Mouse (Mus musculus) small intestine, adult 2 months (tissue): ENCODE results near the gene 1700123L14Rik. TPM values are rescaled to one million over a fixed set of nuclear protein-coding genes. Genes with fewer than 3 reads are reported as not detected.
"Not testable (repeated sequence)": the region's sequence is repeated elsewhere in the genome, so short reads cannot be mapped to it uniquely, and the experiment has no call there.

Experiments
- H3K27ac ChIP-seq: fragments of 200-500 bp; 2 replicates; pipeline ENCODE4 v1.5.1; 2012; ENCODE audit warnings: low read depth, low read length, control low read depth, inconsistent platforms; ENCODE audit not compliant: insufficient read depth
- H3K27me3 ChIP-seq: fragments of 200-500 bp; 2 replicates; pipeline ENCODE4 v1.6.1; 2012; ENCODE audit warnings: mild to moderate bottlenecking, moderate library complexity, low read length, inconsistent platforms; ENCODE audit not compliant: control insufficient read depth, insufficient read depth
- H3K36me3 ChIP-seq: fragments of 200-500 bp; 2 replicates; pipeline ENCODE4 v1.6.1; 2012; ENCODE audit warnings: mild to moderate bottlenecking, low read length, control low read depth, inconsistent platforms; ENCODE audit not compliant: control insufficient read depth, insufficient read depth
- H3K4me1 ChIP-seq: fragments of 200-500 bp; 2 replicates; pipeline ENCODE4 v1.6.1; 2012; ENCODE audit warnings: low read length, inconsistent platforms, mixed read lengths; ENCODE audit not compliant: control insufficient read depth, insufficient read depth, insufficient read length
- H3K4me3 ChIP-seq: fragments of 200-500 bp; 2 replicates; pipeline ENCODE4 v1.5.1; 2012; ENCODE audit warnings: low read depth, mild to moderate bottlenecking, control low read depth, inconsistent platforms, low read length, moderate library complexity
- CTCF ChIP-seq: fragments of 200-500 bp; IDR thresholded peaks from 2 replicates; pipeline ENCODE4 v1.5.1; 2012; ENCODE audit warnings: low read depth, mild to moderate bottlenecking, control low read depth, inconsistent platforms, low read length, moderate library complexity, mixed read lengths; ENCODE audit not compliant: insufficient replicate concordance, insufficient read length; ENCODE audit errors: extremely low read depth
- POLR2A ChIP-seq: fragments of 200-500 bp; IDR thresholded peaks from 2 replicates; pipeline ENCODE4 v1.6.1; 2012; ENCODE audit warnings: low read depth, mild to moderate bottlenecking, control low read depth, inconsistent platforms, low read length, moderate library complexity
- WGBS: fragments of 180-500 bp; shearing (Covaris S2); methylation state at CpG from one replicate; pipeline ENCODE4 v1.1.7; 2018; 5-methylcytosine and 5-hydroxymethylcytosine counted together
- polyA plus RNA-seq: library from polyadenylated mRNA; depleted of rRNA; stranded (reverse); fragments of >200 nt; gene quantifications from 2 replicates; pipeline ENCODE4 v1.2.3, GENCODE M21; 2012; rRNA removed

The 1700123L14Rik gene
- not detected in 2 replicates for polyA plus RNA-seq

GRCm38 (mm10) chr6:96165818-96166379 lies at the start of gene 1700123L14Rik:
Gene 1700123L14Rik (minus strand): TSS chr6:96166243.
- Histone ChIP-seq H3K4me1 (no peaks in the 10 kb centered on the region), H3K27me3 (no peaks in the 10 kb centered on the region), H3K36me3 (no peaks in the 10 kb centered on the region), H3K4me3 (no peak within 1 kb of the TSS), H3K27ac (no peak within 1 kb of the TSS)
- TF ChIP-seq CTCF, result no peak
- no peak for TF ChIP-seq POLR2A
- WGBS, result 83% methylated on average over 18 of the region's 18 CpGs

GRCm38 (mm10) chr6:96205395-96205794 lies 39.4 kb upstream of the 1700123L14Rik start:
- H3K4me1 ChIP-seq, result no peaks in the 10 kb centered on the region
- TF ChIP-seq CTCF (no peak), POLR2A (no peak)
- no peaks in the 10 kb centered on the region for H3K36me3 ChIP-seq
- no peak overlapping the region for H3K4me3 ChIP-seq
- WGBS, result 74% methylated on average over 2 of the region's 2 CpGs
- no peak overlapping the region for H3K27ac ChIP-seq
- no peaks in the 10 kb centered on the region for H3K27me3 ChIP-seq

GRCm38 (mm10) chr6:96198991-96199390 lies 32.9 kb upstream of the 1700123L14Rik start:
- not testable (repeated sequence) for H3K27me3 ChIP-seq, H3K4me1 ChIP-seq, H3K27ac ChIP-seq, H3K36me3 ChIP-seq, H3K4me3 ChIP-seq
- 93% methylated on average over 2 of the region's 2 CpGs for WGBS

- Histone ChIP-seq H3K27me3 (no peaks in the 10 kb centered on the region), H3K27ac (no peak overlapping the region), H3K36me3 (no peaks in the 10 kb centered on the region), H3K4me3 (no peak overlapping the region), H3K4me1 (no peaks in the 10 kb centered on the region)
- TF ChIP-seq POLR2A (no peak), CTCF (no peak)
- WGBS, result 51% methylated on average over 2 of the region's 2 CpGs
Measured at GRCm38 (mm10) chr6:96186517-96186916, 20.5 kb upstream of the 1700123L14Rik start.

DNA sequence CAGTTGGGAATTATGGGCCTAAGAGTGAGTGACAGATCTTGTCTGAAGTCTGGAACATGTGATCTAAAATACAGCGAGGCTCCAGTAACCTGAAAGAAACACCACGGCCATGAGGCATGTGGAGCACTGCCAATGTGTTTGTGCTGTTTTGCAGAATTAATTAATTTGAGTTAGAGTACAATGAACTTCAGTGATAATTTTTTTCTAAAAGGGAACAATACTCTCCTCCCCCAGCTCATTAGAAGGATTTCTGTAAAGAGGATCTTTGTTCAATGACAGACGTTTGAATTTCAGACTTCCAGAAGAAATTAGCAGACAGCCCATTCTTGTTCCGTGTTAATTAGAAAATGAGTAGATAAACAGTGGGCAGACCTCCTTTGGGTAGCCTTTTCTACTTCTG lies 17.3 kb upstream of the 1700123L14Rik start:
- no peaks in the 10 kb centered on the region for H3K4me1 ChIP-seq
- WGBS, result 76% methylated on average over 4 of the region's 4 CpGs
- H3K27me3 ChIP-seq, result no peaks in the 10 kb centered on the region
- no peak overlapping the region for H3K27ac ChIP-seq
- no peaks in the 10 kb centered on the region for H3K36me3 ChIP-seq
- TF ChIP-seq CTCF (no peak), POLR2A (no peak)
- no peak overlapping the region for H3K4me3 ChIP-seq

- Histone ChIP-seq H3K36me3 (no peaks in the 10 kb centered on the region), H3K4me1 (no peaks in the 10 kb centered on the region), H3K27me3 (no peaks in the 10 kb centered on the region), H3K27ac (no peak overlapping the region), H3K4me3 (no peak overlapping the region)
- TF ChIP-seq CTCF, result no peak
- TF ChIP-seq POLR2A, result no peak
Measured at GRCm38 (mm10) chr6:96178530-96178929, 12.5 kb upstream of the 1700123L14Rik start.

GRCm38 (mm10) chr6:96173681-96174080 lies 7.6 kb upstream of the 1700123L14Rik start:
- WGBS, result 90% methylated on average over 3 of the region's 3 CpGs
- H3K27ac ChIP-seq, result no peak overlapping the region
- H3K4me1 ChIP-seq, result no peaks in the 10 kb centered on the region
- H3K4me3 ChIP-seq, result no peak overlapping the region
- H3K27me3 ChIP-seq, result no peaks in the 10 kb centered on the region
- TF ChIP-seq POLR2A (no peak), CTCF (no peak)
- H3K36me3 ChIP-seq, result no peaks in the 10 kb centered on the region

GRCm38 (mm10) chr6:96167031-96167430 lies 988 bp upstream of the 1700123L14Rik start:
- TF ChIP-seq CTCF, result no peak
- no peak for TF ChIP-seq POLR2A
- Histone ChIP-seq H3K36me3 (no peaks in the 10 kb centered on the region), H3K27me3 (no peaks in the 10 kb centered on the region), H3K4me3 (no peak overlapping the region), H3K27ac (no peak overlapping the region), H3K4me1 (no peaks in the 10 kb centered on the region)
